ENCODE assay signal across 8 mouse cellular contexts in genomic region chr17:56762769-56763731, GRCm38 (mm10). TPM values are rescaled to one million over a fixed set of nuclear protein-coding genes. Genes with fewer than 3 reads are reported as not detected.
DNase-seq lines count a peak whose midpoint lies in the region; ATAC-seq and TF ChIP-seq lines count a peak whose summit lies in the region.

No protein-coding gene starts in this region.

- H3K4me2 ChIP-seq in heart, postnatal 0 days (ENCODE audit: low read depth, low read length): peak overlapping the region; percentile 68
- peak overlapping the region; percentile 81 for H3K4me2 ChIP-seq in lung, embryonic 14.5 days

- H3K4me1 ChIP-seq in embryonic facial prominence, embryonic 10.5 days: peaks cover 42% of the 10 kb centered on the region
- H3K4me1 ChIP-seq in heart, postnatal 0 days (ENCODE audit: control insufficient read depth, insufficient read depth): peaks cover 27% of the 10 kb centered on the region
- peaks cover 7% of the 10 kb centered on the region; the same call in 1 of the 2 replicates for H3K4me1 ChIP-seq in lung, embryonic 14.5 days (ENCODE audit: insufficient read depth)
- H3K4me1 ChIP-seq in olfactory bulb, adult 2 months (ENCODE audit: control insufficient read depth, insufficient read depth, low read length): peaks cover 28% of the 10 kb centered on the region

- TF ChIP-seq EP300 in heart, postnatal 0 days (IDR thresholded peaks at IDR 0.05; ENCODE audit: low read depth): no peak

- H3K9me3 ChIP-seq in embryonic facial prominence, embryonic 10.5 days: 0 out of 2 replicates have a peak, but pooled peaks cover 3% of the 10 kb centered on the region
- H3K9me3 ChIP-seq in heart, postnatal 0 days (replicated peaks; ENCODE audit: control insufficient read depth, low read length): no peaks in the 10 kb centered on the region
- no peaks in the 10 kb centered on the region for H3K9me3 ChIP-seq in lung, embryonic 14.5 days (ENCODE audit: low read depth, low read length)

- TF ChIP-seq CTCF in heart, postnatal 0 days (IDR thresholded peaks at IDR 0.05; ENCODE audit: low read depth): peak; percentile 97
- TF ChIP-seq CTCF in lung, embryonic 14.5 days (IDR thresholded peaks at IDR 0.05; ENCODE audit: low read depth): peak; percentile 99
- TF ChIP-seq CTCF in olfactory bulb, adult 2 months (IDR thresholded peaks at IDR 0.05; ENCODE audit: insufficient read depth, low read depth, low read length): peak; percentile 48

- peaks cover 35% of the 10 kb centered on the region for H3K27me3 ChIP-seq in embryonic facial prominence, embryonic 10.5 days (replicated peaks; ENCODE audit: low read depth, poor library complexity, severe bottlenecking)
- H3K27me3 ChIP-seq in heart, postnatal 0 days (ENCODE audit: control insufficient read depth, insufficient read depth, low read length): no peaks in the 10 kb centered on the region
- H3K27me3 ChIP-seq in lung, embryonic 14.5 days (ENCODE audit: insufficient read depth, low read length): no peaks in the 10 kb centered on the region

- WGBS in embryonic facial prominence, embryonic 10.5 days: 49% methylated on average over 27 of the region's 27 CpGs
- 38% methylated on average over 27 of the region's 27 CpGs for WGBS in heart, postnatal 0 days
- 48% methylated on average over 27 of the region's 27 CpGs for WGBS in lung, embryonic 14.5 days
- WGBS in olfactory bulb, adult 2 months: 46% methylated on average over 27 of the region's 27 CpGs

- DNase-seq in CD4-positive, CD25-positive, alpha-beta regulatory T cell, adult 2 months (ENCODE audit: low read depth, low spot score): peak; percentile 88
- DNase-seq in NIH3T3 (ENCODE audit: low read depth): peak; percentile 80
- peak; percentile 59 for DNase-seq in embryonic facial prominence, embryonic 10.5 days (ENCODE audit: low spot score)
- peak; percentile 34 for DNase-seq in heart, postnatal 0 days (ENCODE audit: low spot score)
- peak; percentile 56 to 72 for DNase-seq in kidney, postnatal 36 days
- peak; percentile 83 for DNase-seq in lung, embryonic 14.5 days
- no peak for DNase-seq in gastrocnemius, postnatal 10 days

- H3K27ac ChIP-seq in embryonic facial prominence, embryonic 10.5 days (replicated peaks): peak overlapping the region; percentile 85
- H3K27ac ChIP-seq in heart, postnatal 0 days (ENCODE audit: low read depth): peak overlapping the region; percentile 79
- no peak overlapping the region for H3K27ac ChIP-seq in lung, embryonic 14.5 days (ENCODE audit: low read depth)
- peak overlapping the region; percentile 29 for H3K27ac ChIP-seq in olfactory bulb, adult 2 months (ENCODE audit: insufficient read depth, low read depth, low read length)

- no peak for TF ChIP-seq POLR2A in olfactory bulb, adult 2 months (IDR thresholded peaks at IDR 0.05; ENCODE audit: insufficient read depth, low read depth, low read length)

- no peak overlapping the region for H3K9ac ChIP-seq in heart, postnatal 0 days (replicated peaks; ENCODE audit: low read depth, low read length)
- no peak overlapping the region for H3K9ac ChIP-seq in lung, embryonic 14.5 days

- peaks cover 18% of the 10 kb centered on the region for H3K36me3 ChIP-seq in embryonic facial prominence, embryonic 10.5 days (replicated peaks)
- peaks cover 15% of the 10 kb centered on the region for H3K36me3 ChIP-seq in heart, postnatal 0 days (replicated peaks; ENCODE audit: control insufficient read depth, insufficient read depth, low read length)
- peaks cover 19% of the 10 kb centered on the region for H3K36me3 ChIP-seq in lung, embryonic 14.5 days (ENCODE audit: insufficient read depth)

- ATAC-seq in heart, postnatal 0 days (ENCODE audit: insufficient read depth, low read depth): no peak
- ATAC-seq in lung, embryonic 14.5 days (ENCODE audit: insufficient read depth): no peak

- peak overlapping the region; percentile 63; the same call in 1 of the 2 replicates for H3K4me3 ChIP-seq in embryonic facial prominence, embryonic 10.5 days
- no peak overlapping the region for H3K4me3 ChIP-seq in heart, postnatal 0 days (ENCODE audit: low read depth, low read length)
- no peak overlapping the region for H3K4me3 ChIP-seq in lung, embryonic 14.5 days (ENCODE audit: low read depth, low read length)
- no peak overlapping the region for H3K4me3 ChIP-seq in olfactory bulb, adult 2 months (ENCODE audit: insufficient read depth, low read depth, low read length)

RNA-seq across cellular contexts. Expression of gene Dus3l, which starts 1.5 kb away (rescaled TPM):
- polyA plus RNA-seq in embryonic facial prominence, embryonic 10.5 days (2016; fragmentation: Nextera tagmentation; extraction: Ambion mirVana): 45.0 and 45.6 TPM in 2 replicates
- total RNA-seq in heart, postnatal 0 days (2014; rRNA removed; ENCODE audit: low replicate concordance): 25.8 and 28.9 TPM in 2 replicates
- 21.1 and 23.0 TPM in 2 replicates for polyA plus RNA-seq in heart, postnatal 0 days (2015; fragmentation: Nextera tagmentation; extraction: Ambion mirVana)
- polyA plus RNA-seq in lung, embryonic 14.5 days (2014; fragmentation: Nextera tagmentation; extraction: Ambion mirVana): 40.5 and 42.3 TPM in 2 replicates
- not detected in 2 replicates for polyA plus RNA-seq in olfactory bulb, adult 2 months (2012; ENCODE audit: insufficient read depth, insufficient read length, low replicate concordance, missing spikeins)
- total RNA-seq in gastrocnemius, postnatal 10 days (2021): 10 to 100 TPM; 17.3 to 21.1 TPM

RNA-seq across cellular contexts. Expression of gene Nrtn, which starts 5.7 kb away (rescaled TPM):
- 4.5 and 4.7 TPM in 2 replicates for polyA plus RNA-seq in embryonic facial prominence, embryonic 10.5 days (2016; fragmentation: Nextera tagmentation; extraction: Ambion mirVana)
- total RNA-seq in heart, postnatal 0 days (2014; rRNA removed; ENCODE audit: low replicate concordance): 83.1 and 104 TPM in 2 replicates
- polyA plus RNA-seq in heart, postnatal 0 days (2015; fragmentation: Nextera tagmentation; extraction: Ambion mirVana): 33.9 and 35.5 TPM in 2 replicates
- 9.5 and 12.1 TPM in 2 replicates for polyA plus RNA-seq in lung, embryonic 14.5 days (2014; fragmentation: Nextera tagmentation; extraction: Ambion mirVana)
- polyA plus RNA-seq in olfactory bulb, adult 2 months (2012; ENCODE audit: insufficient read depth, insufficient read length, low replicate concordance, missing spikeins): not detected in 2 replicates
- 1 to 10 TPM in 1 of 2 experiments, under 1 TPM in 1; 0.95 to 1.4 TPM for total RNA-seq in gastrocnemius, postnatal 10 days (2021)

RNA-seq across cellular contexts. Expression of gene Prr22, which starts 7.0 kb away (rescaled TPM):
- polyA plus RNA-seq in embryonic facial prominence, embryonic 10.5 days (2016; fragmentation: Nextera tagmentation; extraction: Ambion mirVana): 1.7 and 1.8 TPM in 2 replicates
- total RNA-seq in heart, postnatal 0 days (2014; rRNA removed; ENCODE audit: low replicate concordance): 0.62 TPM in 1 of 2 replicates, not detected in the other
- 0.49 and 0.67 TPM in 2 replicates for polyA plus RNA-seq in heart, postnatal 0 days (2015; fragmentation: Nextera tagmentation; extraction: Ambion mirVana)
- 1.2 and 1.4 TPM in 2 replicates for polyA plus RNA-seq in lung, embryonic 14.5 days (2014; fragmentation: Nextera tagmentation; extraction: Ambion mirVana)
- polyA plus RNA-seq in olfactory bulb, adult 2 months (2012; ENCODE audit: insufficient read depth, insufficient read length, low replicate concordance, missing spikeins): not detected in 2 replicates
- under 1 TPM; 0.19 to 0.20 TPM for total RNA-seq in gastrocnemius, postnatal 10 days (2021)

RNA-seq across cellular contexts. Expression of gene Vmac, which starts 45.2 kb away (rescaled TPM):
- 14.1 and 14.5 TPM in 2 replicates for polyA plus RNA-seq in embryonic facial prominence, embryonic 10.5 days (2016; fragmentation: Nextera tagmentation; extraction: Ambion mirVana)
- total RNA-seq in heart, postnatal 0 days (2014; rRNA removed; ENCODE audit: low replicate concordance): 15.1 and 16.3 TPM in 2 replicates
- polyA plus RNA-seq in heart, postnatal 0 days (2015; fragmentation: Nextera tagmentation; extraction: Ambion mirVana): 10.7 and 11.0 TPM in 2 replicates
- polyA plus RNA-seq in lung, embryonic 14.5 days (2014; fragmentation: Nextera tagmentation; extraction: Ambion mirVana): 18.5 and 19.6 TPM in 2 replicates
- not detected in 2 replicates for polyA plus RNA-seq in olfactory bulb, adult 2 months (2012; ENCODE audit: insufficient read depth, insufficient read length, low replicate concordance, missing spikeins)
- 1 to 10 TPM; 6.6 to 7.0 TPM for total RNA-seq in gastrocnemius, postnatal 10 days (2021)

RNA-seq across cellular contexts. Expression of gene Ndufa11, which starts 45.5 kb away (rescaled TPM):
- polyA plus RNA-seq in embryonic facial prominence, embryonic 10.5 days (2016; fragmentation: Nextera tagmentation; extraction: Ambion mirVana): 388 and 402 TPM in 2 replicates
- 892 and 948 TPM in 2 replicates for total RNA-seq in heart, postnatal 0 days (2014; rRNA removed; ENCODE audit: low replicate concordance)
- 1,914 and 1,978 TPM in 2 replicates for polyA plus RNA-seq in heart, postnatal 0 days (2015; fragmentation: Nextera tagmentation; extraction: Ambion mirVana)
- polyA plus RNA-seq in lung, embryonic 14.5 days (2014; fragmentation: Nextera tagmentation; extraction: Ambion mirVana): 449 and 463 TPM in 2 replicates
- not detected in 2 replicates for polyA plus RNA-seq in olfactory bulb, adult 2 months (2012; ENCODE audit: insufficient read depth, insufficient read length, low replicate concordance, missing spikeins)
- 100 to 1,000 TPM; 377 to 422 TPM for total RNA-seq in gastrocnemius, postnatal 10 days (2021)

Comparison
In these comparisons a context has a peak if more than half of its experiments do, and no peak if none do; other contexts are left out.
1. CTCF ChIP-seq: peak in every context shown above with its lines; median percentile 99 in lung, embryonic 14.5 days; 97 in heart, postnatal 0 days; 48 in olfactory bulb, adult 2 months.